Mouse (Mus musculus): ENCODE measurements around the gene Fancg. TPM values are rescaled to one million over a fixed set of nuclear protein-coding genes. Genes with fewer than 3 reads are reported as not detected.

The Fancg gene
- polyA plus RNA-seq, 1 experiment from 2014 or later = 5.5 TPM

GRCm38 (mm10) chr4:42965039-42965719, 45.1 kb downstream of the Fancg start:
- Histone ChIP-seq H3K9me3 (ENCODE audit: low read length) (no peaks in the 10 kb centered on the region), H3K27me3 (ENCODE audit: insufficient read depth, low read length) (0 out of 2 replicates have a peak, but pooled peaks cover 3% of the 10 kb centered on the region), H3K9ac (replicated peaks) (0 out of 2 replicates have a peak overlapping the region, but pooled peaks have one; percentile 17), H3K27ac (ENCODE audit: low read depth) (no peak overlapping the region), H3K4me2 (ENCODE audit: low read depth, low read length) (peak overlapping the region; percentile 38), H3K4me3 (ENCODE audit: low read depth, low read length) (no peak overlapping the region), H3K4me1 (ENCODE audit: insufficient read depth) (no peaks in the 10 kb centered on the region), H3K36me3 (replicated peaks; ENCODE audit: insufficient read depth, low read length) (no peaks in the 10 kb centered on the region)
- DNase-seq = peak; percentile 68
- ATAC-seq = peak; percentile 57
- WGBS (ENCODE audit: insufficient replicate concordance) = 12% methylated on average over 12 of the region's 12 CpGs
- TF ChIP-seq CTCF (IDR thresholded peaks at IDR 0.05; ENCODE audit: low read depth) (peak; percentile 88), EP300 (IDR thresholded peaks at IDR 0.05; ENCODE audit: low read depth) (no peak)

GRCm38 (mm10) chr4:42963480-42963879, 46.8 kb downstream of the Fancg start:
- DNase-seq = no peak
- no peaks in the 10 kb centered on the region for H3K36me3 ChIP-seq (replicated peaks; ENCODE audit: insufficient read depth, low read length)
- H3K9me3 ChIP-seq (ENCODE audit: low read length) = no peaks in the 10 kb centered on the region
- H3K27ac ChIP-seq (ENCODE audit: low read depth) = no peak overlapping the region
- H3K9ac ChIP-seq (replicated peaks) = no peak overlapping the region
- TF ChIP-seq EP300 (IDR thresholded peaks at IDR 0.05; ENCODE audit: low read depth) (no peak), CTCF (IDR thresholded peaks at IDR 0.05; ENCODE audit: low read depth) (peak; percentile 49)
- ATAC-seq = no peak
- no peak overlapping the region for H3K4me3 ChIP-seq (ENCODE audit: low read depth, low read length)
- H3K4me1 ChIP-seq (ENCODE audit: insufficient read depth) = no peaks in the 10 kb centered on the region
- no peak overlapping the region for H3K4me2 ChIP-seq (ENCODE audit: low read depth, low read length)
- 0 out of 2 replicates have a peak, but pooled peaks cover 3% of the 10 kb centered on the region for H3K27me3 ChIP-seq (ENCODE audit: insufficient read depth, low read length)
- 78% methylated on average over 2 of the region's 2 CpGs for WGBS (ENCODE audit: insufficient replicate concordance)

- peaks cover 8% of the 10 kb centered on the region for H3K36me3 ChIP-seq (replicated peaks; ENCODE audit: insufficient read depth, low read length)
- H3K9ac ChIP-seq (replicated peaks) = no peak overlapping the region
- 21% methylated on average over 4 of the region's 4 CpGs for WGBS (ENCODE audit: insufficient replicate concordance)
- TF ChIP-seq EP300 (IDR thresholded peaks at IDR 0.05; ENCODE audit: low read depth) (no peak), CTCF (IDR thresholded peaks at IDR 0.05; ENCODE audit: low read depth) (peak; percentile 80)
- H3K4me1 ChIP-seq (ENCODE audit: insufficient read depth) = no peaks in the 10 kb centered on the region
- no peaks in the 10 kb centered on the region for H3K9me3 ChIP-seq (ENCODE audit: low read length)
- H3K27me3 ChIP-seq (ENCODE audit: insufficient read depth, low read length) = 0 out of 2 replicates have a peak, but pooled peaks cover 3% of the 10 kb centered on the region
- H3K4me3 ChIP-seq (ENCODE audit: low read depth, low read length) = no peak overlapping the region
- peak; percentile 70 for DNase-seq
- no peak overlapping the region for H3K4me2 ChIP-seq (ENCODE audit: low read depth, low read length)
- ATAC-seq = no peak
- no peak overlapping the region for H3K27ac ChIP-seq (ENCODE audit: low read depth)
These were observed 48.7 kb downstream of the Fancg start for GRCm38 (mm10) chr4:42961592-42961991.

- 0 out of 2 replicates have a peak, but pooled peaks cover 3% of the 10 kb centered on the region for H3K27me3 ChIP-seq (ENCODE audit: insufficient read depth, low read length)
- H3K9me3 ChIP-seq (ENCODE audit: low read length) = no peaks in the 10 kb centered on the region
- H3K9ac ChIP-seq (replicated peaks) = no peak overlapping the region
- H3K4me2 ChIP-seq (ENCODE audit: low read depth, low read length) = no peak overlapping the region
- TF ChIP-seq CTCF (IDR thresholded peaks at IDR 0.05; ENCODE audit: low read depth) (no peak), EP300 (IDR thresholded peaks at IDR 0.05; ENCODE audit: low read depth) (no peak)
- H3K4me3 ChIP-seq (ENCODE audit: low read depth, low read length) = no peak overlapping the region
- no peaks in the 10 kb centered on the region for H3K4me1 ChIP-seq (ENCODE audit: insufficient read depth)
- no peak overlapping the region for H3K27ac ChIP-seq (ENCODE audit: low read depth)
- WGBS (ENCODE audit: insufficient replicate concordance) = 61% methylated on average over 4 of the region's 4 CpGs
- H3K36me3 ChIP-seq (replicated peaks; ENCODE audit: insufficient read depth, low read length) = peaks cover 9% of the 10 kb centered on the region
- ATAC-seq = no peak
- no peak for DNase-seq
These were observed 50.9 kb downstream of the Fancg start for GRCm38 (mm10) chr4:42959382-42959781.

GRCm38 (mm10) chr4:42958942-42959341, 51.4 kb downstream of the Fancg start:
- Histone ChIP-seq H3K4me2 (ENCODE audit: low read depth, low read length) (no peak overlapping the region), H3K4me3 (ENCODE audit: low read depth, low read length) (no peak overlapping the region), H3K27ac (ENCODE audit: low read depth) (no peak overlapping the region), H3K27me3 (ENCODE audit: insufficient read depth, low read length) (0 out of 2 replicates have a peak, but pooled peaks cover 3% of the 10 kb centered on the region), H3K36me3 (replicated peaks; ENCODE audit: insufficient read depth, low read length) (peaks cover 9% of the 10 kb centered on the region), H3K9ac (replicated peaks) (no peak overlapping the region), H3K4me1 (ENCODE audit: insufficient read depth) (no peaks in the 10 kb centered on the region), H3K9me3 (ENCODE audit: low read length) (no peaks in the 10 kb centered on the region)
- DNase-seq (no peak), ATAC-seq (no peak)
- no peak for TF ChIP-seq EP300 (IDR thresholded peaks at IDR 0.05; ENCODE audit: low read depth)
- TF ChIP-seq CTCF (IDR thresholded peaks at IDR 0.05; ENCODE audit: low read depth) = no peak
- WGBS (ENCODE audit: insufficient replicate concordance) = 63% methylated on average over 8 of the region's 8 CpGs

- no peak for ATAC-seq
- no peak for DNase-seq
- no peaks in the 10 kb centered on the region for H3K27me3 ChIP-seq (ENCODE audit: insufficient read depth, low read length)
- H3K4me2 ChIP-seq (ENCODE audit: low read depth, low read length) = no peak overlapping the region
- no peaks in the 10 kb centered on the region for H3K9me3 ChIP-seq (ENCODE audit: low read length)
- H3K27ac ChIP-seq (ENCODE audit: low read depth) = no peak overlapping the region
- 84% methylated on average over 8 of the region's 8 CpGs for WGBS (ENCODE audit: insufficient replicate concordance)
- H3K4me1 ChIP-seq (ENCODE audit: insufficient read depth) = no peaks in the 10 kb centered on the region
- no peak overlapping the region for H3K4me3 ChIP-seq (ENCODE audit: low read depth, low read length)
- H3K36me3 ChIP-seq (replicated peaks; ENCODE audit: insufficient read depth, low read length) = peaks cover 9% of the 10 kb centered on the region
- TF ChIP-seq EP300 (IDR thresholded peaks at IDR 0.05; ENCODE audit: low read depth) (no peak), CTCF (IDR thresholded peaks at IDR 0.05; ENCODE audit: low read depth) (no peak)
- H3K9ac ChIP-seq (replicated peaks) = no peak overlapping the region
These were observed 52.3 kb downstream of the Fancg start for GRCm38 (mm10) chr4:42957979-42958378.

All from liver, postnatal 0 days (tissue).